Mouse (Mus musculus) forebrain, embryonic 14.5 days (tissue): Measurements from ENCODE around the gene Cdk4. TPM values are rescaled to one million over a fixed set of nuclear protein-coding genes. Genes with fewer than 3 reads are reported as not detected.
"Not testable (repeated sequence)": the region's sequence is repeated elsewhere in the genome, so short reads cannot be mapped to it uniquely, and the experiment has no call there.

Experiments
- ATAC-seq: fragments of 200-750 bp; cut with Nextera tagmentation; 2 replicates; pipeline ENCODE4 v1.8.0; 2017; ENCODE audit warnings: mild to moderate bottlenecking, moderate library complexity
- DNase-seq: peaks from one replicate; pipeline ENCODE4 v3.0.0-alpha.2; 2015; ENCODE audit warnings: low spot score
- H3K27ac ChIP-seq: fragments of 300-500 bp; sonication (generic); 2 replicates; pipeline ENCODE4 v1.5.1; 2014; ENCODE audit warnings: low read depth, mild to moderate bottlenecking, control low read depth, low read length, moderate library complexity
- H3K27me3 ChIP-seq: fragments of 300-500 bp; sonication (generic); replicated peaks from 2 replicates; pipeline ENCODE4 v1.6.1; 2014; ENCODE audit warnings: low read length, control low read depth, mixed read lengths; ENCODE audit not compliant: control insufficient read depth, insufficient read depth
- H3K36me3 ChIP-seq: fragments of 300-500 bp; sonication (generic); 2 replicates; pipeline ENCODE4 v1.6.1; 2014; ENCODE audit warnings: low read length, control low read depth; ENCODE audit not compliant: control insufficient read depth, insufficient read depth
- H3K4me1 ChIP-seq: fragments of 300-500 bp; sonication (generic); 2 replicates; pipeline ENCODE4 v1.6.1; 2014; ENCODE audit warnings: antibody characterized with exemption, low read length, control low read depth; ENCODE audit not compliant: control insufficient read depth, insufficient read depth
- H3K4me2 ChIP-seq: fragments of 300-500 bp; sonication (generic); 2 replicates; pipeline ENCODE4 v1.6.1; 2014; ENCODE audit warnings: mild to moderate bottlenecking, control low read depth, low read length
- H3K4me3 ChIP-seq: fragments of 300-500 bp; sonication (generic); 2 replicates; pipeline ENCODE4 v1.5.1; 2014; ENCODE audit warnings: low read depth, low read length, control low read depth
- H3K9ac ChIP-seq: fragments of 300-500 bp; sonication (generic); 2 replicates; pipeline ENCODE4 v1.6.1; 2014; ENCODE audit warnings: mild to moderate bottlenecking, low read length, control low read depth, moderate library complexity
- H3K9me3 ChIP-seq: fragments of 300-500 bp; sonication (generic); replicated peaks from 2 replicates; pipeline ENCODE4 v1.6.1; 2016; ENCODE audit warnings: low read length, control low read depth, mixed read lengths; ENCODE audit not compliant: control insufficient read depth
- WGBS: fragments of 180-500 bp; shearing (Covaris S2); extraction: QIAGEN DNeasy Blood & Tissue Kit; methylation state at CpG from one replicate; pipeline ENCODE4 v1.1.7; 2014; 5-methylcytosine and 5-hydroxymethylcytosine counted together
- polyA plus RNA-seq: library from polyadenylated mRNA; unstranded; fragments of >200 nt; fragmentation: Nextera tagmentation; extraction: Ambion mirVana; gene quantifications from 2 replicates; pipeline ENCODE4 v1.2.1, GENCODE M21; 2014

Cdk4 gene
- polyA plus RNA-seq, 1 experiment from 2014 or later = 2,468 TPM

DNA sequence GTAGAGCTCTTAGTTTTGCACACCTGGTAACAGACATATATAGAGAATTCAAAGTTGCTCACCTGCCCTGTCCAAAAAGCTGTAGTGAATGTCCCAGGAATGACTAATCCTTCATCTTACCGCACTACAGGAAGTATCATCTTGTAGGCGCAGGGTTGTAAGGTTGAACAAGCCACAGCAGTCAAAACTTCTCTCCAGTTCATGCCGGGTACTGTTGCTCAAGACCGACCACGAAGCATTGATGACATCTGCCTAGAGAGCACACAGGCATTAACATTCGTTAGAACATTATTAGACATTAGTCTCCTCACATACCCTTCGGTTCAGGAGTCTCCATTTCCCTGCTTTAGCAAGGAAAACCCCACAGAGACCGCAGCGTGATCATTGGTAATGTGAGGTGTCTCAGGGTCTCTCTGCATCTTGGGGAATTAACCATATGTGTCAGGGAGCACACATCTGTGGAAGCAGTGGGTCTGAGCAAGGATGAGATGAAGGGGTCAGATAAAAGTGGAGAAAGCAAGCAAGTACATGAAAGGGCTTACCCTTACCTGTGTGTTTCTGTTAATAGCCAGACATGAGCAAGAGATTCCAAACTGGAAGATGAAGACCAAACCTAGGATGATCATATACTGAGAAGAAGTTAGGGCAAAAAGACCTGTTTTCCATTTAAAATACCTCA is 5.2 kb downstream of the Cdk4 start:
- WGBS = 83% methylated on average over 9 of the region's 9 CpGs
- Histone ChIP-seq H3K4me1 (peaks cover 22% of the 10 kb centered on the region), H3K36me3 (peaks cover 44% of the 10 kb centered on the region), H3K27me3 (no peaks in the 10 kb centered on the region), H3K4me2 (peak overlapping the region; percentile 80), H3K27ac (no peak overlapping the region; the same call in 1 of the 2 replicates), H3K4me3 (peak overlapping the region; percentile 59), H3K9ac (peak overlapping the region; percentile 60), H3K9me3 (no peaks in the 10 kb centered on the region)
- ATAC-seq (no peak), DNase-seq (no peak)

DNA sequence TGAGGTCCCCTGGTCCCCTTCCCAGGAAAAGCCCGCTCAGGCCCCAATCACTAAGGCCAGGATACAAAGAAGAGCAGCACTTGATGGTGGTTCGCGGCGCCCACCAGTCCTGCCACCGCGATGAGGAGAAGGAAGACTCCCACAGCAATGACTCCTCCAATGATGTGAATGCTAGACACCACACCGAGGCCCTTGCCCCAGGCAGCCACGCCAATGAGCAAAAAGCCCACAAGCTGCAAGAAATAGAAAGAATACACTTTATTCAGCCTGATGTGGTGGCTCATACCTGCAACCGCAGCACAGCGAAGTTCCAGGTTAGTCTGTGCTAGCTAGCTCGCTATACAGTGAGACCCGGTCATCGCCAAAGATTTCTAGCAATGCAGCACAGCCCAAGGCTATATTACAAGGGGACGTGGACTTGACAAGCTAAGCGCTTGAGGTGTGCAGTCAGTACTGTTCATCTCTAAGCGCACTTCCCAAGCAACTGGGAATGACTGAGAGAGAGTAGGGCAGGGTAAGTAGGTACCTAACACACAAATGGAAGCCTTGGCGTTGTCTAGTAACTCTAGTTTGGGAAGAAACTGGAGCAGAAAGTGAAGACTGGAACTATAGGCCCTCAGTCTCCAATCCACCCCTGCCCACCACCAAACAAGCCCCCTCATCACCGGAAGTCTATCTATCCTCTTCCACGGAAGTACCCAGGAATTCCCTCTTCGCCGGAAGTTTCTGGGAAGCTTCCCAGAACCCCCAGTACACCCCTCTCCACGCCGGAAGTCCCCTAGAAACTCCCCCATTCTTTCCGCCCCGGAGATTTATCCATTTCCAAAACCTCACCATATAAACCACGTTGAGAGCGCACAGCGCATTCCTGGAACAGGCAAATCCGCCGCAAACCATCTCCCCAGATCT is 6.2 kb downstream of the Cdk4 start:
- peak overlapping the region; percentile 59 for H3K4me3 ChIP-seq
- H3K9me3 ChIP-seq = no peaks in the 10 kb centered on the region
- peaks cover 22% of the 10 kb centered on the region for H3K4me1 ChIP-seq
- ATAC-seq (peak; percentile 86), DNase-seq (peak; percentile 92)
- H3K4me2 ChIP-seq = peak overlapping the region; percentile 80
- peaks cover 42% of the 10 kb centered on the region for H3K36me3 ChIP-seq
- H3K27ac ChIP-seq = peak overlapping the region; percentile 85
- peak overlapping the region; percentile 60 for H3K9ac ChIP-seq
- no peaks in the 10 kb centered on the region for H3K27me3 ChIP-seq
- 4% methylated on average over 30 of the region's 30 CpGs for WGBS

DNA sequence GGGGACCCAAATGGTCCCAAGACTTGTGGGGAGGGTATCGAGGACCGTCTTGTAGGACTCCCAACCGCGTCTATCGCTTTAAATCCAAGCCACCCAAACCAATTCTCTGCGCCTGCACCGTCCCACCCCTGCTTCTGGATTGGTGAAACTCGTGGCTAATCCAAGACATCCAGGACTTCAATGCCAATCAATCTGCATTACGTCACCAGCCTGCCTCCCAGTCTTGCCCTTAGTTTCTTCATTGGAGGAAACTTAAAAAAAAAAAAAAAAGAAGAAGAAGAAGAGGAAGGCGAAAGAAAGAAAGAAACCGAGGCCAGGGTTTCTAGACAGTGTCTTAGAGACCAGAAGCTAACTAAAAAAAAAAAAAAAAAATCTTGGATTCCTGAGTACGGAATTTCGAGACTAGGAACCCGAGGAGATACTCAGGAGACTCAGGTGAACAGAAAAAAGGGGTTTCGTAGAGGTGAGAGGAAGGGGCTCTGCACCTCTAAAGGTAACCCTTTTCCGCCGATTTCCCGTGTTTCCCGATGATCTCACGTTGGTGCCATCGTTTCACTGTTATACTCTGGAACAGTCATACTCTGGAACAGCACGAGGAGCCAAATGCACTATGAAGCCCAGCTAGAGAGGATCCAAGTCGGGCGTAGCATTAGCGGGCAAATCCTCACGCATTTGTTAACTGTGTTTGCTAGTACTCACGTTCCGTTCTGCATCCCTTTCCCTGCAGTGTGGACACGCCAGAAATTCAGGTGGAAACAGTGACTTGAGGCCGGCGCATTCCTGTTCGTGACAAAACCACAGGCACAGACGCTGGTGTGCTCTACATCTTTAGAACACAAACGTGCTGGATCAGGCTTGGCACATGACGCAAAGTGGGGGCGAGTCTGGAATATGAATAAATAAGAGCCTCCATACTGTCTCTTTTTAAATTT is 7.1 kb downstream of the Cdk4 start, which contains the start of gene Tspan31:
Gene Tspan31, minus strand, starts transcription at position 75 of the 932 bp plus-strand sequence.
- no peaks in the 10 kb centered on the region for H3K9me3 ChIP-seq

DNA sequence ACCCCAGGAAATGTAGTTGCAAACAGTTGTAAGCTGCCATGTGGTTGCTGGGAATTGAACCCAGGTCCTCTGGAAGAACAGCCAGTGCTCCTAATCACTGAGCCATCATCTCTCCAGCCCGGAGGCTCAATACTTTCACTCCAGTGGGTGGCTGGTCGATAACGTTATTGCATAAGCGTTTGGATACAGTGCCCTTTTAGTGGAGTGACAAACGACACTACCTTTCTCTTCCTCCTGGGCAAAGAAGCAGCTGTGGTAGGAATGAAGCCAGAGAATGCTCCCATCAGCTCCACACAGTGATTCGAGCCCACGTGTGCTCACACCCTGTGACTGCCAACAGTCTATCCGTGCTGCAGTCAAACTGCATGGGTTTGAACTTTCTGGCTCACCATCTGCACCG is 7.9 kb downstream of the Cdk4 start:
- no peak overlapping the region for H3K27ac ChIP-seq
- 79% methylated on average over 9 of the region's 9 CpGs for WGBS

More for the DNA sequence above, 7.1 kb downstream of the Cdk4 start, which contains the start of gene Tspan31:
- peaks cover 16% of the 10 kb centered on the region for H3K4me1 ChIP-seq
- ATAC-seq (peak; percentile 94), DNase-seq (peak; percentile 99)
- H3K36me3 ChIP-seq = peaks cover 33% of the 10 kb centered on the region
- no peaks in the 10 kb centered on the region for H3K27me3 ChIP-seq
- H3K4me3 ChIP-seq = peak within 1 kb of the TSS; percentile 59
- 2% methylated on average over 36 of the region's 36 CpGs for WGBS
- peak within 1 kb of the TSS; percentile 80 for H3K4me2 ChIP-seq
- H3K27ac ChIP-seq = peak within 1 kb of the TSS; percentile 85
- H3K9ac ChIP-seq = peak within 1 kb of the TSS; percentile 70

DNA sequence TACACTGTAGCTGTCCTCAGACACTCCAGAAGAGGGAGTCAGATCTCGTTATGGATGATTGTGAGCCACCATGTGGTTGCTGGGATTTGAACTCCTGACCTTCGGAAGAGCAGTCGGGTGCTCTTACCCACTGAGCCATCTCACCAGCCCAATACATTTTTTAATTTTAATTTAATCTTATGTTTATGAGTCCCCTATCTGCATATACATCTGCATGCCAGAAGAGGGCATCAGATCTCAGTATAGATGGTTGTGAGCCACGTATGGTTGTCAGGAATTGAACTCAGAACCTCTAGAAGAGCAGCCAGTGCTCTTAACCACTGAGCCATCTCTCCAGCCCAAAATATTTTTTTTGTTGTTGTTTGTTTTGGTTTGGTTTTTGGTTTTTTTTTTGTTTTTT is 8.9 kb downstream of the Cdk4 start:
- not testable (repeated sequence) for DNase-seq, H3K9me3 ChIP-seq, H3K4me2 ChIP-seq, ATAC-seq, H3K27me3 ChIP-seq, H3K27ac ChIP-seq, H3K9ac ChIP-seq, H3K4me3 ChIP-seq
- peaks cover 15% of the 10 kb centered on the region for H3K36me3 ChIP-seq
- H3K4me1 ChIP-seq = peaks cover 16% of the 10 kb centered on the region
- 89% methylated on average over 4 of the region's 4 CpGs for WGBS

More for the DNA sequence above, 7.9 kb downstream of the Cdk4 start:
- Histone ChIP-seq H3K9ac (peak overlapping the region; percentile 70), H3K4me1 (peaks cover 16% of the 10 kb centered on the region), H3K36me3 (peaks cover 25% of the 10 kb centered on the region), H3K4me2 (peak overlapping the region; percentile 80), H3K27me3 (no peaks in the 10 kb centered on the region; the same call in 1 of the 2 replicates), H3K9me3 (no peaks in the 10 kb centered on the region), H3K4me3 (peak overlapping the region; percentile 59)
- DNase-seq (no peak), ATAC-seq (no peak)

DNA sequence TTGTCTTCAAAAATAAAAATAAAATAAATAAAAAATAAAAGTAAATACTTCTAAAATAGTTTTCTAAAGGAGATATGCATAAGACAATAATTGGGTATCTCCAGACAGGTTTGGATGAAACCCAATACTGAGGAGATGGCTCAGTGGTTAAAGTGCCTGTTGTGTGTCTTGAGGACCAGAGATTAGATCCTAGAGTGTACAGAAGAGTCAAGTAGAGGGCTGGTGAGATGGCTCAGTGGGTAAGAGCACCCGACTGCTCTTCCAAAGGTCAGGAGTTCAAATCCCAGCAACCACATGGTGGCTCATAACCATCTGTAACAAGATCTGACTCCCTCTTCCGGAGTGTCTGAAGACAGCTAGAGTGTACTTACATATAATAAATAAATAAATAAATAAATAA is 9.6 kb downstream of the Cdk4 start:
- not testable (repeated sequence) for H3K27me3 ChIP-seq, ATAC-seq, H3K4me3 ChIP-seq, DNase-seq, H3K4me2 ChIP-seq, H3K9me3 ChIP-seq, H3K36me3 ChIP-seq, H3K9ac ChIP-seq, H3K27ac ChIP-seq
- 83% methylated on average over 2 of the region's 2 CpGs for WGBS
- H3K4me1 ChIP-seq = peaks cover 22% of the 10 kb centered on the region

DNA sequence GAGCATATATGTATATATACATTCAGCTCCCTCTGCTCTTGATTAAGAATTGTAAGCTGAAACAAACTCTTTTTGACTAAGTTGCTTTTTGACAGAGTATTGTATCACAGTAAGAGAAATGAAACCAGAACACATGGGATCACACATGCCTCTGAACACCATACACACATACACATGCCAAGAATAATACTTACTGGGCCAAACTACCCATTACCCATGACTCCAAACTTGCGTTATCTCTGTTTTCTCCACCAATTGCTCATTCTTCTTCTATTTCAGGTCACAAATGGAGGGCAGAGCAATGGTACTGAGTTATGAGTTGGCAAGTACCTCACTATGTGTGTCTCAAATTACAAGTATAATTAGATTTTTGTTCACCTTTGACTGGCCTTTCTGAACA is 10.6 kb downstream of the Cdk4 start:
- Histone ChIP-seq H3K36me3 (no peaks in the 10 kb centered on the region), H3K4me2 (no peak overlapping the region), H3K27me3 (no peaks in the 10 kb centered on the region; the same call in 1 of the 2 replicates), H3K4me1 (peaks cover 22% of the 10 kb centered on the region), H3K27ac (no peak overlapping the region), H3K4me3 (no peak overlapping the region), H3K9me3 (no peaks in the 10 kb centered on the region), H3K9ac (no peak overlapping the region)
- DNase-seq (no peak), ATAC-seq (no peak)
- 92% methylated on average over 1 of the region's 1 CpGs for WGBS

DNA sequence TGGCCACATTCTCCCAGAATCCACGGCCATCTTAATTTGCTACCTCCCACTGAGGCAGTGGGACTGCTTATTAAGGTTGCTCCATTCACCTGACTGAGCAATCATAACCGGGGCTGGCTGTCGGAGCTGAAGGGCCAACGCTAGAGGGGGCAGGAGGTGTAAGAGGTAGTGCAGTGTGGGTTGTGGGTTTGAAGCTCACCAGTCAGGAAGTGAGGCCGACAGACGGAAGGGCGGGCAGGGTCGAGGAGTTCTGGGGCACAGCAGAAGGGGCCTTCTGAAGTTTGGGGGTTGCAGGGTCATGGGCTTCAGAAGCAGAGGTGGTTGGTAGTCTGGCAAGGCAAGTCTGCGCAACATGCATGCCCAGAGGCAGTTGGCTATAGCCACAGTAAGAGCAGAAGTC is 11.7 kb downstream of the Cdk4 start, which contains the start of gene Agap2:
Gene Agap2, plus strand, starts transcription at position 205 of the 400 bp plus-strand sequence.
- ATAC-seq = no peak
- Histone ChIP-seq H3K9ac (no peak within 1 kb of the TSS), H3K27me3 (peaks cover 3% of the 10 kb centered on the region), H3K27ac (no peak within 1 kb of the TSS), H3K4me1 (peaks cover 22% of the 10 kb centered on the region; the same call in 1 of the 2 replicates), H3K9me3 (no peaks in the 10 kb centered on the region), H3K4me2 (no peak within 1 kb of the TSS), H3K4me3 (no peak within 1 kb of the TSS), H3K36me3 (no peaks in the 10 kb centered on the region)
- DNase-seq = no peak
- 63% methylated on average over 9 of the region's 9 CpGs for WGBS
